Mouse (Mus musculus) kidney, adult 2 months (tissue): ENCODE measurements around the gene Slc33a1. TPM values are rescaled to one million over a fixed set of nuclear protein-coding genes. Genes with fewer than 3 reads are reported as not detected.

Experiments
- DNase-seq: peaks from one replicate; pipeline ENCODE4 v3.0.0; 2021
- H3K27ac ChIP-seq: fragments of 200-500 bp; 2 replicates; pipeline ENCODE4 v1.5.1; 2012; ENCODE audit warnings: low read depth, low read length, control low read depth, inconsistent platforms; ENCODE audit not compliant: insufficient read depth
- H3K27me3 ChIP-seq: fragments of 200-500 bp; replicated peaks from 2 replicates; pipeline ENCODE4 v1.6.1; 2012; ENCODE audit warnings: mild to moderate bottlenecking, moderate library complexity, low read length, inconsistent platforms; ENCODE audit not compliant: control insufficient read depth, insufficient read depth
- H3K36me3 ChIP-seq: fragments of 200-500 bp; 2 replicates; pipeline ENCODE4 v1.6.1; 2012; ENCODE audit warnings: mild to moderate bottlenecking, moderate library complexity, low read length, inconsistent platforms; ENCODE audit not compliant: control insufficient read depth, insufficient read depth
- H3K4me1 ChIP-seq: fragments of 200-500 bp; 2 replicates; pipeline ENCODE4 v1.6.1; 2011; ENCODE audit warnings: low read length; ENCODE audit not compliant: control insufficient read depth, insufficient read depth
- H3K4me3 ChIP-seq: fragments of 200-500 bp; 2 replicates; pipeline ENCODE4 v1.5.1; 2011; ENCODE audit warnings: mild to moderate bottlenecking, low read depth, low read length, control low read depth; ENCODE audit not compliant: insufficient read depth
- CTCF ChIP-seq: fragments of 200-500 bp; conservative IDR thresholded peaks from 2 replicates; pipeline ENCODE4 v1.5.1; 2011; ENCODE audit warnings: low read depth, mild to moderate bottlenecking, control low read depth, low read length, moderate library complexity, mixed read lengths; ENCODE audit not compliant: insufficient read depth, insufficient read length
- POLR2A ChIP-seq: fragments of 200-500 bp; IDR thresholded peaks from one replicate; pipeline ENCODE4 v1.6.1; 2011; ENCODE audit warnings: low read depth, low read length, control low read depth
- WGBS: fragments of 180-500 bp; shearing (Covaris S2); methylation state at CpG from one replicate; pipeline ENCODE4 v1.1.7; 2018; 5-methylcytosine and 5-hydroxymethylcytosine counted together
- polyA plus RNA-seq: library from polyadenylated mRNA; depleted of rRNA; stranded (reverse); fragments of >200 nt; gene quantifications from 2 replicates; pipeline ENCODE4 v1.2.3, GENCODE M21; 2012

Gene Slc33a1
- polyA plus RNA-seq, 1 experiment: 43.0 TPM

DNA sequence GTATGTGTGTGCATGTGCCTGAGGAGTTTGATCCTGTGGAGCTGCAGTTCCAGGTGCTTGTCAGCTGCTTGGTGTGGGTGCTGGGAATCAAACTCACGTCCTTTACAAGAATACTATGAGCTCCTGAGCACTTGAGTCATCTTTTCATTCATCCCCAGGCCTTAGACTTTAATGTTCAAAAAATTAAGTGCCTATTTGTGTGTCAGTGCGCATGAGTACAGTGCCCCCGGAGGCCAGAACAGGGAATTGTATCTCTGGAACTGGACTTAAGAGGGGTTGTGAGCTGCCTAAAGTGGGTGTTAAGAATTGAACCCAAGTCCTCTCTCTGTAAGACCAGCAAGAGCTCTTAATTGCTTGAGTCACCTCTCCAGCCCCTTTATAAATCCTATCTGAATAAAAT lies 44.9 kb downstream of the Slc33a1 start:
- Histone ChIP-seq H3K4me1 (no peaks in the 10 kb centered on the region), H3K27ac (no peak overlapping the region), H3K27me3 (no peaks in the 10 kb centered on the region), H3K4me3 (no peak overlapping the region), H3K36me3 (peaks cover 6% of the 10 kb centered on the region)
- TF ChIP-seq CTCF (peak; percentile 59), POLR2A (no peak)
- peak; percentile 35 for DNase-seq
- 81% methylated on average over 3 of the region's 3 CpGs for WGBS

DNA sequence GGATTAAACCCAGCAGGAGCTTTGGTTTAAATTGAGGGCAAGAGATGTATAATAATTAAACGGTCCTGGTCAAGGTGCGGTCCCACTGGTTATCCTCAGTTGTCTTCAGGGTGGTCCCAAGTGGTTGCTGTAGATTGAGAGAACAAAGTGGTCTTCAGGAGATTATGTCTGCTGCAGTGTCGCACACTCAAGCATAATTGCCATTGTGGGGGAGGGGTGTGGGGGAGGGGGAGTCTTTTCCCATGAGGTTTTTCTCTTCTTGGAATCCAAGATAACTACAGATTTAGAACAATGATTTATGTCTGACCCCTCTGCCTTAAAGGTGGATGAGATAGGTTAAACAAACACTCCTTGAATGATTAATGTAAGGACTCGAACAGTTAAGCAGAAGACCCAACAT lies 54.3 kb downstream of the Slc33a1 start:
- Histone ChIP-seq H3K27me3 (no peaks in the 10 kb centered on the region), H3K4me3 (no peak overlapping the region), H3K36me3 (peaks cover 2% of the 10 kb centered on the region; the same call in 1 of the 2 replicates), H3K4me1 (no peaks in the 10 kb centered on the region), H3K27ac (no peak overlapping the region)
- DNase-seq: no peak
- 70% methylated on average over 4 of the region's 4 CpGs for WGBS
- TF ChIP-seq POLR2A (no peak), CTCF (no peak)

DNA sequence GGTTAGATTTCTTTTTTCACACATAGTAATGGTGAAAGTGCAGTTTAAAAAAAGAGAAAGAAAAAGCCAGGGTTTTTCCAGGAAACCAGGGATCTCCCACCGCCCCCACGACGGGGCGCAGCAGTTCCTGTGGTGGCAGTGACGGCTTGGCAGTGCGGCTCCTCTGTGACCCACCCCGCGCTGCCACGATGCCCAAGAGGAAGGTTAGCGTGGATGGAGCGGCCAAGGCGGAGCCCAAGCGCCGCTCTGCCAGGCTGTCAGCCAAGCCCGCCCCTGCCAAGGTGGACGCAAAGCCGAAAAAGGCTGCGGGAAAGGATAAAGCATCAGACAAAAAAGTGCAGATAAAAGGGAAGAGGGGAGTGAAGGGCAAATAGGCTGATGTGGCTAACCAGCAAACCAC lies 59.3 kb downstream of the Slc33a1 start:
- H3K36me3 ChIP-seq: no peaks in the 10 kb centered on the region
- peaks cover 7% of the 10 kb centered on the region for H3K4me1 ChIP-seq
- no peak overlapping the region for H3K27ac ChIP-seq
- TF ChIP-seq CTCF (no peak), POLR2A (no peak)
- 4% methylated on average over 18 of the region's 18 CpGs for WGBS
- DNase-seq: peak; percentile 45
- H3K4me3 ChIP-seq: peak overlapping the region; percentile 4; the same call in 1 of the 2 replicates
- no peaks in the 10 kb centered on the region for H3K27me3 ChIP-seq

DNA sequence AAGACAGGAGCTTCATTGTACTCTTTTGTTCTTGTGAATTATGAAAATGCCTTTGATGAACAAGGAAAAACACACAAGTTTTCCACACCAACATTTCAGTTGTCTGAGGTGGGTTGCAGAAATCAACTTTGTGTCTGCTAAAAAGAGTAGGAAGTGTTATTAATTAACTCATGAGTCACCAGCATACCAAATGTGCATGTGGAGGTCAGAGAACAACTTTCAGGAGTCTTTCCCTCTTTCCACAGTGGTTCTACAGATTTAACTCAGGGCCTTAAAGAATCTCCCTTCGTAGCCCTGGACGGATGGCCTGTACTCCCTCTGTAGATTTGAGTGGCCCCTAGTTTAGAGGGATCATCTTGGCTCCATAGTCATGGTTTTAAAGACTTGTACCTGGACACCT lies 60.4 kb downstream of the Slc33a1 start:
- Histone ChIP-seq H3K27me3 (no peaks in the 10 kb centered on the region), H3K4me1 (peaks cover 10% of the 10 kb centered on the region), H3K4me3 (no peak overlapping the region), H3K27ac (peak overlapping the region; percentile 87), H3K36me3 (no peaks in the 10 kb centered on the region)
- 41% methylated on average over 2 of the region's 2 CpGs for WGBS
- peak; percentile 60 for DNase-seq
- TF ChIP-seq POLR2A (no peak), CTCF (no peak)

DNA sequence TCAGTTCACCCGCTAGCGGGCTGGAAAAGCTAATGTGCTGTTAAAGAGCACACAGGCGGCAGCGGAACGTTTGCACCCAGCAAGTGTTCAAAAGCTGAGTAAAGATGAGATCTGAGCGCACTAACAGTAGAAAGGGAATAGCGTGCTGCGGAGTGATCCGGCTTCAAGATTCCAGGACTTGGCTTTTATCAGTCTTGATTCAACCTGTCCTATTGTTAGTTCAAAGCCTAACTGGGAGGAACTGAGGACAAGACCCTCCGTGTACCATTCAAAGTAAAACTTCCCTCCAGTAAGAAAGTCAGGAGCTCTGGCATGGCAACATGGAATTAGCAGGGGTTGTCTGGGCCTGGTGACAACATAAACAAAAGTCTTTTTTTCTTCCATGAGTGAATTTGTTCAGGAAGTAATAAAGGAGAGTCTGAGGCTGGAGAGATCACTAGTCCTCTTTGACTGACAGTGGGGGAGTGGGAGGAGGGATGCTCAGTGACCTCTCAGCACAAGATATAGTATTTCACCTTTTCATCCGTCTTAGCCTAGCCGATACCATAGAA lies 64.5 kb downstream of the Slc33a1 start:
- TF ChIP-seq CTCF (no peak), POLR2A (no peak)
- Histone ChIP-seq H3K27me3 (no peaks in the 10 kb centered on the region), H3K4me3 (no peak overlapping the region), H3K36me3 (no peaks in the 10 kb centered on the region), H3K4me1 (peaks cover 13% of the 10 kb centered on the region), H3K27ac (no peak overlapping the region)
- 13% methylated on average over 12 of the region's 12 CpGs for WGBS
- peak; percentile 44 for DNase-seq

DNA sequence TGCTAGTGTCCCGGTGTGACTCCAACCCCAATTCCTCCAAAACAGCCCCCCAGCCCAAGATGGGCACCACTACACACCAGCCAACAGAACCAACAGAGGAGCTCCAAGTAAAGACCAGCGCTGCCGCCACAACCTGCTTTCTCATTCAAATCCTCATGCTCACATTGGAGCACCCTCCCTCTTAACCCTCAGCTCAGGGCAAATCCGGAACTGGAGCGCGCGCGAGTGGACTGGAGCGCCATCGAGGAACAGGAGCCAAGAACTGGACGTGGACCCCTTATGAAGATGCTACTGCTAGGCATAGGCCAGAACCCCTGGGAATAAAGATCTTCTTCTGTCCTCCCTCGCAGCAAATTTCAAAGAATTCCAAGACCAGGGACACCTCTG lies 65.3 kb downstream of the Slc33a1 start, which contains the start of gene Plch1:
Gene Plch1 (minus strand): TSS at position 164 of the 387 bp plus-strand sequence.
- Histone ChIP-seq H3K27me3 (no peaks in the 10 kb centered on the region), H3K36me3 (no peaks in the 10 kb centered on the region), H3K4me3 (peak within 1 kb of the TSS; percentile 79), H3K4me1 (peaks cover 8% of the 10 kb centered on the region; the same call in 1 of the 2 replicates), H3K27ac (peak within 1 kb of the TSS; percentile 8; the same call in 1 of the 2 replicates)
- WGBS: under 1% methylated on average over 12 of the region's 12 CpGs
- peak; percentile 63 for DNase-seq
- TF ChIP-seq CTCF (no peak), POLR2A (no peak)

DNA sequence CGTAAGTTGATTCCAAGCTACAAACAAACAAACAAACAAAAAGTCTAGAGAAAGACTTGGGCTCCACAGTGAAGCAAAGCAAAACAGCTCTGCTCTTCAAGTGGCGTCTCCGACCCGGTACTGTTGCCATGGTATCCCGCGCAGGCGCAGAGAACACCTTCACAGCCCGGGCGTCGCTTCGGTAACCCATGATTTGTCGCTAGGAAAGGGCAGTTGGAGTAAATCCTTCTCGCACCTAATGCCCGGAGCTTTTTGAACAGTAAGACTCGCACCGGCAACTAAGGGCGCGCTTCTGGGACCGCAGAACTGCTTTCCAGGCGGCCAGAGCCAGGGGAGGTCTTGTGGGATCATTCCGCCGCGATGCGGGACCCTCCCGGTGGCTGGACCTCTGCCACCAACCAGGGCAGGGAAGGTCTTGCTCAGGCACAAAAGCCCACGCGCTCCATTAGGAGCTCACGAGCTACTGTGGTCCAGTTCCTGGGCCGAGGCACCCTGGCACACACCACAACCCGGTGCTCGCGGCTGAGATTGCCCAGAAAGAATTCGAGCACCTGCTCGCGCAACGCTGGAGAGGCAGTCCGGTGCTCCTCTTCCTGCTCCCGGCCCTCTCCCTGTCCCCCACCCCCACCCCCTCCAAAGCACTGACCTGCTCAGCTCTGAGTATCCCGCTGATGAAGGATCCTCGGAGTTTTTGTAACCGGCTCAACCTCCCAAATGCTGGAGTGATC lies 65.8 kb downstream of the Slc33a1 start:
- Histone ChIP-seq H3K27me3 (no peaks in the 10 kb centered on the region), H3K4me1 (peaks cover 11% of the 10 kb centered on the region; the same call in 1 of the 2 replicates), H3K36me3 (no peaks in the 10 kb centered on the region), H3K4me3 (peak overlapping the region; percentile 79), H3K27ac (peak overlapping the region; percentile 8; the same call in 1 of the 2 replicates)
- no peak for TF ChIP-seq POLR2A
- TF ChIP-seq CTCF: no peak
- peak; percentile 92 for DNase-seq
- WGBS: under 1% methylated on average over 41 of the region's 41 CpGs
